Mouse (Mus musculus) stomach, postnatal 0 days (tissue): ENCODE results near the gene Pgam1. TPM values are rescaled to one million over a fixed set of nuclear protein-coding genes. Genes with fewer than 3 reads are reported as not detected.

Experiments used
- ATAC-seq: fragments of 200-750 bp; cut with Nextera tagmentation; 2 replicates; pipeline ENCODE4 v1.8.0; 2017; ENCODE audit not compliant: low FRiP score, low TSS enrichment
- DNase-seq: peaks from one replicate; pipeline ENCODE4 v3.0.0-alpha.2; 2016; ENCODE audit warnings: low spot score
- H3K27ac ChIP-seq: fragments of 300-500 bp; sonication (generic); replicated peaks from 2 replicates; pipeline ENCODE4 v1.5.1; 2014; ENCODE audit warnings: mild to moderate bottlenecking, control low read depth
- H3K27me3 ChIP-seq: fragments of 300-500 bp; sonication (generic); 2 replicates; pipeline ENCODE4 v1.6.1; 2014; ENCODE audit warnings: low read length; ENCODE audit not compliant: control insufficient read depth, insufficient read depth
- H3K36me3 ChIP-seq: fragments of 300-500 bp; sonication (generic); 2 replicates; pipeline ENCODE4 v1.6.1; 2014; ENCODE audit warnings: low read length, mixed read lengths; ENCODE audit not compliant: control insufficient read depth, insufficient read depth
- H3K4me1 ChIP-seq: fragments of 300-500 bp; sonication (generic); replicated peaks from 2 replicates; pipeline ENCODE4 v1.6.1; 2014; ENCODE audit warnings: antibody characterized with exemption; ENCODE audit not compliant: control insufficient read depth, insufficient read depth
- H3K4me2 ChIP-seq: fragments of 300-500 bp; sonication (generic); replicated peaks from 2 replicates; pipeline ENCODE4 v1.6.1; 2014; ENCODE audit warnings: low read depth, mild to moderate bottlenecking, control low read depth, moderate library complexity
- H3K4me3 ChIP-seq: fragments of 300-500 bp; sonication (generic); 2 replicates; pipeline ENCODE4 v1.5.1; 2014; ENCODE audit warnings: low read depth, low read length, control low read depth
- H3K9ac ChIP-seq: fragments of 300-500 bp; sonication (generic); 2 replicates; pipeline ENCODE4 v1.6.1; 2014; ENCODE audit warnings: mild to moderate bottlenecking, low read length, control low read depth, mixed read lengths
- H3K9me3 ChIP-seq: fragments of 300-500 bp; sonication (generic); 2 replicates; pipeline ENCODE4 v1.6.1; 2016; ENCODE audit warnings: low read length; ENCODE audit not compliant: control insufficient read depth
- CTCF ChIP-seq: IDR thresholded peaks from 2 replicates; pipeline ENCODE4 v1.5.1; 2016; ENCODE audit warnings: antibody characterized with exemption, low read depth, mild to moderate bottlenecking, moderate library complexity
- EP300 ChIP-seq: optimal IDR thresholded peaks from 2 replicates; pipeline ENCODE3; 2016; ENCODE audit warnings: antibody characterized with exemption
- WGBS: fragments of 180-500 bp; shearing (Covaris S2); extraction: QIAGEN DNeasy Blood & Tissue Kit; methylation state at CpG from one replicate; pipeline ENCODE4 v1.1.7; 2014; 5-methylcytosine and 5-hydroxymethylcytosine counted together
- polyA plus RNA-seq: library from polyadenylated mRNA; unstranded; fragments of >200 nt; fragmentation: Nextera tagmentation; extraction: Ambion mirVana; gene quantifications from 2 replicates; pipeline ENCODE4 v1.2.1, GENCODE M21; 2015

Pgam1 gene
- polyA plus RNA-seq, 1 experiment from 2014 or later, result 334 TPM

GRCm38 (mm10) chr19:41906311-41907078 is 5.2 kb upstream of the Pgam1 start:
- Histone ChIP-seq H3K27ac (peak overlapping the region; percentile 79), H3K4me1 (0 out of 2 replicates have a peak, but pooled peaks cover 3% of the 10 kb centered on the region), H3K4me2 (0 out of 2 replicates have a peak overlapping the region, but pooled peaks have one; percentile 14), H3K9ac (no peak overlapping the region), H3K4me3 (no peak overlapping the region), H3K27me3 (no peaks in the 10 kb centered on the region), H3K36me3 (no peaks in the 10 kb centered on the region), H3K9me3 (no peaks in the 10 kb centered on the region)
- TF ChIP-seq CTCF (no peak; the same call in 1 of the 2 replicates), EP300 (no peak)
- DNase-seq (peak; percentile 39), ATAC-seq (0 out of 2 replicates have a peak, but pooled peaks have one; percentile 16)
- WGBS, result 39% methylated on average over 6 of the region's 6 CpGs

GRCm38 (mm10) chr19:41907079-41907760 is 4.5 kb upstream of the Pgam1 start:
- TF ChIP-seq CTCF, result no peak
- no peak for TF ChIP-seq EP300
- ATAC-seq (peak; percentile 2; the same call in 1 of the 2 replicates), DNase-seq (peak; percentile 49)
- WGBS, result 21% methylated on average over 8 of the region's 8 CpGs
- no peaks in the 10 kb centered on the region for H3K9me3 ChIP-seq
- H3K27ac ChIP-seq, result peak overlapping the region; percentile 79
- H3K27me3 ChIP-seq, result no peaks in the 10 kb centered on the region
- no peak overlapping the region for H3K4me3 ChIP-seq
- peak overlapping the region; percentile 14; the same call in 1 of the 2 replicates for H3K4me2 ChIP-seq
- H3K4me1 ChIP-seq, result 0 out of 2 replicates have a peak, but pooled peaks cover 3% of the 10 kb centered on the region
- H3K36me3 ChIP-seq, result no peaks in the 10 kb centered on the region
- no peak overlapping the region for H3K9ac ChIP-seq

- H3K4me2 ChIP-seq, result no peak overlapping the region
- WGBS, result 65% methylated on average over 3 of the region's 3 CpGs
- ATAC-seq (no peak), DNase-seq (no peak)
- H3K36me3 ChIP-seq, result no peaks in the 10 kb centered on the region
- peaks cover 7% of the 10 kb centered on the region; the same call in 1 of the 2 replicates for H3K4me1 ChIP-seq
- H3K9ac ChIP-seq, result no peak overlapping the region
- H3K27ac ChIP-seq, result no peak overlapping the region
- no peak overlapping the region for H3K4me3 ChIP-seq
- no peaks in the 10 kb centered on the region for H3K9me3 ChIP-seq
- no peaks in the 10 kb centered on the region for H3K27me3 ChIP-seq
- TF ChIP-seq EP300 (no peak), CTCF (no peak)
These were observed 3.0 kb upstream of the Pgam1 start for GRCm38 (mm10) chr19:41908736-41909135.

- WGBS, result 67% methylated on average over 2 of the region's 2 CpGs
- no peaks in the 10 kb centered on the region for H3K27me3 ChIP-seq
- no peak for DNase-seq
- H3K4me3 ChIP-seq, result no peak overlapping the region
- no peak overlapping the region for H3K9ac ChIP-seq
- H3K9me3 ChIP-seq, result no peaks in the 10 kb centered on the region
- peaks cover 9% of the 10 kb centered on the region; the same call in 1 of the 2 replicates for H3K4me1 ChIP-seq
- ATAC-seq, result no peak
- no peak for TF ChIP-seq EP300
- TF ChIP-seq CTCF, result no peak
- H3K36me3 ChIP-seq, result no peaks in the 10 kb centered on the region
- H3K27ac ChIP-seq, result no peak overlapping the region
- no peak overlapping the region for H3K4me2 ChIP-seq
These were observed 1.3 kb upstream of the Pgam1 start for GRCm38 (mm10) chr19:41910396-41910795.

- DNase-seq, result peak; percentile 62
- under 1% methylated on average over 43 of the region's 53 CpGs for WGBS
These were observed 678 bp downstream of the Pgam1 start for GRCm38 (mm10) chr19:41912121-41913080.

More at GRCm38 (mm10) chr19:41912121-41913080, 678 bp downstream of the Pgam1 start:
- Histone ChIP-seq H3K36me3 (peaks cover 10% of the 10 kb centered on the region; the same call in 1 of the 2 replicates), H3K4me3 (peak overlapping the region; percentile 76), H3K4me1 (peaks cover 9% of the 10 kb centered on the region; the same call in 1 of the 2 replicates), H3K27me3 (no peaks in the 10 kb centered on the region), H3K9me3 (no peaks in the 10 kb centered on the region), H3K4me2 (peak overlapping the region; percentile 83), H3K27ac (peak overlapping the region; percentile 69), H3K9ac (peak overlapping the region; percentile 80)
- ATAC-seq, result peak; percentile 50
- TF ChIP-seq EP300 (no peak), CTCF (no peak)
